Mouse (Mus musculus) forebrain, embryonic 12.5 days (tissue): ENCODE results near the gene Nr2e1. TPM values are rescaled to one million over a fixed set of nuclear protein-coding genes. Genes with fewer than 3 reads are reported as not detected.

ENCODE experiments used
- ATAC-seq: fragments of 200-750 bp; cut with Nextera tagmentation; 2 replicates; pipeline ENCODE4 v1.8.0; 2017; ENCODE audit warnings: moderate TSS enrichment; ENCODE audit not compliant: low FRiP score
- H3K27ac ChIP-seq: fragments of 300-500 bp; sonication (generic); 2 replicates; pipeline ENCODE4 v1.5.1; 2016; ENCODE audit warnings: mild to moderate bottlenecking
- H3K27me3 ChIP-seq: fragments of 300-500 bp; sonication (generic); 2 replicates; pipeline ENCODE4 v1.6.1; 2016; ENCODE audit warnings: mild to moderate bottlenecking
- H3K36me3 ChIP-seq: fragments of 300-500 bp; sonication (generic); replicated peaks from 2 replicates; pipeline ENCODE4 v1.6.1; 2016; ENCODE audit warnings: mild to moderate bottlenecking
- H3K4me1 ChIP-seq: fragments of 300-500 bp; sonication (generic); 2 replicates; pipeline ENCODE4 v1.6.1; 2016
- H3K4me2 ChIP-seq: fragments of 300-500 bp; sonication (generic); 2 replicates; pipeline ENCODE4 v1.6.1; 2016; ENCODE audit warnings: mild to moderate bottlenecking, moderate library complexity
- H3K4me3 ChIP-seq: fragments of 300-500 bp; sonication (generic); replicated peaks from 2 replicates; pipeline ENCODE4 v1.5.1; 2016; ENCODE audit warnings: mild to moderate bottlenecking
- H3K9ac ChIP-seq: fragments of 300-500 bp; sonication (generic); 2 replicates; pipeline ENCODE4 v1.6.1; 2016; ENCODE audit warnings: mild to moderate bottlenecking
- H3K9me3 ChIP-seq: fragments of 300-500 bp; sonication (generic); 2 replicates; pipeline ENCODE4 v1.6.1; 2016
- WGBS: fragments of 180-500 bp; shearing (Covaris S2); methylation state at CpG from one replicate; pipeline ENCODE4 v1.1.7; 2016; 5-methylcytosine and 5-hydroxymethylcytosine counted together
- polyA plus RNA-seq: library from polyadenylated mRNA; unstranded; fragments of >200 nt; fragmentation: Nextera tagmentation; extraction: Ambion mirVana; gene quantifications from 2 replicates; pipeline ENCODE4 v1.2.1, GENCODE M21; 2016

Gene Nr2e1
- 104 TPM in 2 replicates for polyA plus RNA-seq

- Histone ChIP-seq H3K9me3 (no peaks in the 10 kb centered on the region), H3K36me3 (no peaks in the 10 kb centered on the region; the same call in 1 of the 2 replicates), H3K4me3 (peak within 1 kb of the TSS; percentile 72), H3K4me2 (peak within 1 kb of the TSS; percentile 73), H3K27ac (peak within 1 kb of the TSS; percentile 90), H3K4me1 (peaks cover 71% of the 10 kb centered on the region), H3K27me3 (peaks cover 32% of the 10 kb centered on the region), H3K9ac (peak within 1 kb of the TSS; percentile 97)
- ATAC-seq = peak; percentile 81
- WGBS = 0% methylated on average over 43 of the region's 43 CpGs
Measured at GRCm38 (mm10) chr10:42583157-42583872, at the start of gene Nr2e1, which contains the start of gene Ostm1. Nr2e1 (minus strand) TSS chr10:42583632. Ostm1 (plus strand) TSS chr10:42583822.

- H3K27me3 ChIP-seq = peaks cover 50% of the 10 kb centered on the region
- under 1% methylated on average over 39 of the region's 39 CpGs for WGBS
- H3K4me3 ChIP-seq = peak overlapping the region; percentile 36
- H3K27ac ChIP-seq = peak overlapping the region; percentile 97
- H3K4me1 ChIP-seq = peaks cover 85% of the 10 kb centered on the region
- H3K9me3 ChIP-seq = no peaks in the 10 kb centered on the region
- H3K36me3 ChIP-seq = no peaks in the 10 kb centered on the region
- H3K4me2 ChIP-seq = peak overlapping the region; percentile 66
- peak overlapping the region; percentile 59 for H3K9ac ChIP-seq
- ATAC-seq = peak; percentile 24
Measured at GRCm38 (mm10) chr10:42632453-42633360, 49.3 kb upstream of the Nr2e1 start.

- H3K27ac ChIP-seq = peak overlapping the region; percentile 97
- peak overlapping the region; percentile 59 for H3K9ac ChIP-seq
- H3K4me3 ChIP-seq = peak overlapping the region; percentile 36
- peaks cover 83% of the 10 kb centered on the region for H3K4me1 ChIP-seq
- peak overlapping the region; percentile 66 for H3K4me2 ChIP-seq
- no peak for ATAC-seq
- H3K36me3 ChIP-seq = no peaks in the 10 kb centered on the region
- WGBS = under 1% methylated on average over 42 of the region's 42 CpGs
- no peaks in the 10 kb centered on the region for H3K9me3 ChIP-seq
- H3K27me3 ChIP-seq = peaks cover 52% of the 10 kb centered on the region
Measured at GRCm38 (mm10) chr10:42631754-42632452, 48.5 kb upstream of the Nr2e1 start.

- peaks cover 46% of the 10 kb centered on the region for H3K27me3 ChIP-seq
- peak; percentile 62 for ATAC-seq
- 0 out of 2 replicates have a peak overlapping the region, but pooled peaks have one; percentile 59 for H3K9ac ChIP-seq
- H3K4me2 ChIP-seq = peak overlapping the region; percentile 66
- H3K4me3 ChIP-seq = peak overlapping the region; percentile 11; the same call in 1 of the 2 replicates
- H3K9me3 ChIP-seq = no peaks in the 10 kb centered on the region
- peaks cover 73% of the 10 kb centered on the region for H3K4me1 ChIP-seq
- H3K27ac ChIP-seq = peak overlapping the region; percentile 97
- no peaks in the 10 kb centered on the region for H3K36me3 ChIP-seq
- WGBS = under 1% methylated on average over 19 of the region's 19 CpGs
Measured at GRCm38 (mm10) chr10:42630596-42631355, 47.3 kb upstream of the Nr2e1 start.

GRCm38 (mm10) chr10:42625907-42626306, 42.5 kb upstream of the Nr2e1 start:
- no peak overlapping the region for H3K27ac ChIP-seq
- WGBS = 89% methylated on average over 2 of the region's 2 CpGs
- no peak for ATAC-seq
- H3K9me3 ChIP-seq = no peaks in the 10 kb centered on the region
- H3K4me2 ChIP-seq = no peak overlapping the region
- peaks cover 24% of the 10 kb centered on the region for H3K4me1 ChIP-seq
- no peaks in the 10 kb centered on the region for H3K36me3 ChIP-seq
- H3K27me3 ChIP-seq = peaks cover 35% of the 10 kb centered on the region
- H3K4me3 ChIP-seq = no peak overlapping the region
- H3K9ac ChIP-seq = no peak overlapping the region

GRCm38 (mm10) chr10:42618291-42618690, 34.9 kb upstream of the Nr2e1 start:
- Histone ChIP-seq H3K4me2 (no peak overlapping the region), H3K36me3 (no peaks in the 10 kb centered on the region), H3K9ac (no peak overlapping the region), H3K9me3 (no peaks in the 10 kb centered on the region), H3K27me3 (peaks cover 19% of the 10 kb centered on the region), H3K27ac (peak overlapping the region; percentile 70; the same call in 1 of the 2 replicates), H3K4me3 (no peak overlapping the region), H3K4me1 (peaks cover 36% of the 10 kb centered on the region)
- ATAC-seq = no peak
- 24% methylated on average over 2 of the region's 2 CpGs for WGBS

GRCm38 (mm10) chr10:42614766-42615165, 31.3 kb upstream of the Nr2e1 start:
- Histone ChIP-seq H3K4me3 (no peak overlapping the region), H3K9ac (no peak overlapping the region), H3K36me3 (no peaks in the 10 kb centered on the region), H3K4me1 (peaks cover 41% of the 10 kb centered on the region), H3K4me2 (peak overlapping the region; percentile 65; the same call in 1 of the 2 replicates), H3K27ac (no peak overlapping the region), H3K9me3 (no peaks in the 10 kb centered on the region), H3K27me3 (peaks cover 24% of the 10 kb centered on the region)
- 15% methylated on average over 9 of the region's 9 CpGs for WGBS
- ATAC-seq = no peak

- Histone ChIP-seq H3K9me3 (no peaks in the 10 kb centered on the region), H3K4me3 (peak overlapping the region; percentile 40), H3K4me1 (peaks cover 35% of the 10 kb centered on the region), H3K9ac (peak overlapping the region; percentile 51), H3K4me2 (peak overlapping the region; percentile 65), H3K27me3 (peaks cover 26% of the 10 kb centered on the region), H3K36me3 (no peaks in the 10 kb centered on the region), H3K27ac (peak overlapping the region; percentile 79; the same call in 1 of the 2 replicates)
- ATAC-seq = peak; percentile 90
- under 1% methylated on average over 28 of the region's 40 CpGs for WGBS
Measured at GRCm38 (mm10) chr10:42613639-42614381, 30.4 kb upstream of the Nr2e1 start.

- no peaks in the 10 kb centered on the region for H3K36me3 ChIP-seq
- 0 out of 2 replicates have a peak overlapping the region, but pooled peaks have one; percentile 36 for H3K9ac ChIP-seq
- 6% methylated on average over 12 of the region's 12 CpGs for WGBS
- peaks cover 26% of the 10 kb centered on the region for H3K27me3 ChIP-seq
- peak overlapping the region; percentile 65 for H3K4me2 ChIP-seq
- H3K9me3 ChIP-seq = no peaks in the 10 kb centered on the region
- peak overlapping the region; percentile 79 for H3K27ac ChIP-seq
- peaks cover 28% of the 10 kb centered on the region for H3K4me1 ChIP-seq
- no peak for ATAC-seq
- H3K4me3 ChIP-seq = no peak overlapping the region; the same call in 1 of the 2 replicates
Measured at GRCm38 (mm10) chr10:42613075-42613474, 29.6 kb upstream of the Nr2e1 start.

- WGBS = 70% methylated on average over 4 of the region's 4 CpGs
- ATAC-seq = no peak
- no peak overlapping the region for H3K4me2 ChIP-seq
- peaks cover 17% of the 10 kb centered on the region for H3K9me3 ChIP-seq
- H3K4me3 ChIP-seq = no peak overlapping the region
- H3K4me1 ChIP-seq = peaks cover 3% of the 10 kb centered on the region; the same call in 1 of the 2 replicates
- H3K27me3 ChIP-seq = peaks cover 12% of the 10 kb centered on the region; the same call in 1 of the 2 replicates
- no peak overlapping the region for H3K9ac ChIP-seq
- no peaks in the 10 kb centered on the region; the same call in 1 of the 2 replicates for H3K36me3 ChIP-seq
- no peak overlapping the region for H3K27ac ChIP-seq
Measured at GRCm38 (mm10) chr10:42606757-42607156, 23.3 kb upstream of the Nr2e1 start.
